Mouse (Mus musculus) hindbrain, embryonic 15.5 days (tissue): Measurements from ENCODE around the gene Ercc1. TPM values are rescaled to one million over a fixed set of nuclear protein-coding genes. Genes with fewer than 3 reads are reported as not detected.

Source experiments
- microRNA counts: library from miRNA; unstranded; fragments of <30 nt; microRNA quantifications from one replicate; lab custom pipeline; 2016
- microRNA-seq: library from miRNA; unstranded; fragments of <30 nt; microRNA quantifications from one replicate; pipeline ENCODE4, GENCODE M21; 2016
- polyA plus RNA-seq: library from polyadenylated mRNA; unstranded; fragments of >200 nt; fragmentation: Nextera tagmentation; extraction: Ambion mirVana; gene quantifications from 2 replicates; pipeline ENCODE4 v1.2.1, GENCODE M21; 2015

Ercc1 gene
- polyA plus RNA-seq, 1 experiment from 2014 or later = 84.8 TPM

MicroRNA genes within 50 kb of the gene (microRNA counts, 519-probe panel; counts per million panel counts)
- microRNA mmu-miR-343 (lab: Ali Mortazavi, UCI) = not detected

Small RNA genes lying within 50 kb of the gene (microRNA-seq; reads per million reads assigned to microRNA genes)
- gene Mir343 = not detected

Other genes starting within 250 kb of the Ercc1 start
- 6.9 and 8.1 TPM in 2 replicates for gene Gm4969, start 226.4 kb upstream of the Ercc1 start, polyA plus RNA-seq
- gene Fbxo46, start 224.9 kb upstream of the Ercc1 start, polyA plus RNA-seq = 16.2 and 16.6 TPM in 2 replicates
- gene Qpctl, start 195.5 kb upstream of the Ercc1 start, polyA plus RNA-seq = 21.7 and 24.2 TPM in 2 replicates
- 116 and 118 TPM in 2 replicates for gene Snrpd2, start 195.1 kb upstream of the Ercc1 start, polyA plus RNA-seq
- gene Gipr, start 178.7 kb upstream of the Ercc1 start, polyA plus RNA-seq = 2.1 TPM in 2 replicates
- 8.2 and 8.8 TPM in 2 replicates for gene Eml2, start 168.4 kb upstream of the Ercc1 start, polyA plus RNA-seq
- gene Gpr4, start 132.2 kb upstream of the Ercc1 start, polyA plus RNA-seq = 2.7 and 3.8 TPM in 2 replicates
- gene Opa3, start 116.4 kb upstream of the Ercc1 start, polyA plus RNA-seq = 38.5 and 41.8 TPM in 2 replicates
- 41.5 and 42.1 TPM in 2 replicates for gene Vasp, start 73.0 kb upstream of the Ercc1 start, polyA plus RNA-seq
- 0.96 and 1.2 TPM in 2 replicates for gene Ppm1n, start 64.7 kb upstream of the Ercc1 start, polyA plus RNA-seq
- gene Rtn2, start 62.2 kb upstream of the Ercc1 start, polyA plus RNA-seq = 112 and 130 TPM in 2 replicates
- 0.08 and 0.14 TPM in 2 replicates for gene Fosb, start 34.7 kb upstream of the Ercc1 start, polyA plus RNA-seq
- gene Cd3eap, start 14.7 kb downstream of the Ercc1 start, polyA plus RNA-seq = 21.2 and 22.5 TPM in 2 replicates
- gene Ppp1r13l, start 15.0 kb downstream of the Ercc1 start, polyA plus RNA-seq = 2.6 and 3.0 TPM in 2 replicates
- gene Ercc2, start 37.2 kb downstream of the Ercc1 start, polyA plus RNA-seq = 23.8 and 24.4 TPM in 2 replicates
- gene Klc3, start 59.3 kb downstream of the Ercc1 start, polyA plus RNA-seq = 1.2 and 2.1 TPM in 2 replicates
- gene Ckm, start 60.0 kb downstream of the Ercc1 start, polyA plus RNA-seq = 0.23 and 1.4 TPM in 2 replicates
- 18.4 and 18.7 TPM in 2 replicates for gene Mark4, start 114.0 kb downstream of the Ercc1 start, polyA plus RNA-seq
- 0.76 and 0.82 TPM in 2 replicates for gene Exoc3l2, start 118.6 kb downstream of the Ercc1 start, polyA plus RNA-seq
- gene Bloc1s3, start 163.6 kb downstream of the Ercc1 start, polyA plus RNA-seq = 4.5 and 4.8 TPM in 2 replicates
- gene Trappc6a, start 163.6 kb downstream of the Ercc1 start, polyA plus RNA-seq = 39.4 and 41.4 TPM in 2 replicates
- gene Nkpd1, start 173.1 kb downstream of the Ercc1 start, polyA plus RNA-seq = 1.1 and 1.2 TPM in 2 replicates
- gene Ppp1r37, start 218.3 kb downstream of the Ercc1 start, polyA plus RNA-seq = 42.5 and 46.6 TPM in 2 replicates
- gene Zfp296, start 232.5 kb downstream of the Ercc1 start, polyA plus RNA-seq = 0.19 and 0.47 TPM in 2 replicates
- 152 TPM in 2 replicates for gene Gemin7, start 232.8 kb downstream of the Ercc1 start, polyA plus RNA-seq